Mouse (Mus musculus): Measurements from ENCODE around the gene D3Ertd751e. TPM values are rescaled to one million over a fixed set of nuclear protein-coding genes. Genes with fewer than 3 reads are reported as not detected.

D3Ertd751e gene
- polyA plus RNA-seq (2014; fragmentation: Illumina TruSeq; extraction: RNeasy Lipid Tissue Mini Kit (QIAGEN cat#74804); ENCODE audit: low read depth, low replicate concordance), result 20.4 TPM

GRCm38 (mm10) chr3:41742278-41742934 is at the start of gene D3Ertd751e, which contains the start of gene Sclt1:
Gene D3Ertd751e, plus strand, starts transcription at chr3:41742611.
Gene Sclt1, minus strand, starts transcription at chr3:41742514.

Other genes starting within 250 kb of the D3Ertd751e start
- 21.9 TPM for gene Jade1, start 186.9 kb upstream of the D3Ertd751e start, polyA plus RNA-seq (2014; fragmentation: Illumina TruSeq; extraction: RNeasy Lipid Tissue Mini Kit (QIAGEN cat#74804); ENCODE audit: low read depth, low replicate concordance)
- 9.9 TPM for gene Sclt1, start 97 bp upstream of the D3Ertd751e start, polyA plus RNA-seq (2014; fragmentation: Illumina TruSeq; extraction: RNeasy Lipid Tissue Mini Kit (QIAGEN cat#74804); ENCODE audit: low read depth, low replicate concordance)